Mouse (Mus musculus) large intestine, adult 2 months (tissue): ENCODE measurements around the gene Edaradd. TPM values are rescaled to one million over a fixed set of nuclear protein-coding genes. Genes with fewer than 3 reads are reported as not detected.
"Not testable (repeated sequence)": the region's sequence is repeated elsewhere in the genome, so short reads cannot be mapped to it uniquely, and the experiment has no call there.

Experiments
- DNase-seq: peaks from one replicate; pipeline ENCODE4 v3.0.0-alpha.2; 2012; ENCODE audit warnings: low read depth, low spot score
- WGBS: fragments of 180-500 bp; shearing (Covaris S2); methylation state at CpG from one replicate; pipeline ENCODE4 v1.1.7; 2018; 5-methylcytosine and 5-hydroxymethylcytosine counted together
- polyA plus RNA-seq: library from polyadenylated mRNA; depleted of rRNA; stranded (reverse); fragments of >200 nt; gene quantifications from 2 replicates; pipeline ENCODE4 v1.2.3, GENCODE M21; 2012; rRNA removed

The Edaradd gene
- polyA plus RNA-seq, 1 experiment, result 0.20 TPM

- not testable (repeated sequence) for DNase-seq
- WGBS, result 79% methylated on average over 6 of the region's 6 CpGs
Measured at GRCm38 (mm10) chr13:12464159-12464558, 56.1 kb downstream of the Edaradd start.

- no peak for DNase-seq
- WGBS, result 78% methylated on average over 4 of the region's 4 CpGs
Measured at GRCm38 (mm10) chr13:12462623-12463022, 57.6 kb downstream of the Edaradd start.

DNA sequence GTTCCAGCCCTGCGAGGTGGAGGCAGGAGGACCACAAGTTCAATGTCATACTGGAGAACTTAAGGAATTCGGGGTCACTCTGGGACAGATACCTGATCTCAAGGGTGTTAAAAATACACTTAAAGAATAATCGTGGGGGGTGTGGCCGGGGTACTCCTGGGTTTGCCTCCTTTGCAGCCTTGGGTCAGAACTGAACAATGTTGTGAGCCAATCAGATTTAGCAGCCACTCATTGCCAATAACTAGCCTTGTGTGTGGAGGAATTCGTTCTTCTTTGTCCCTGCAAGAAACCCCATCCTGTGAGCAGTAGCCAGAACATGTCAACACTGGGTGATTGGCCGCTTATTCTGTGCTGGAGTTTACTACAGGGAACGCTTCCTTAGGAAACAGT is 58.5 kb downstream of the Edaradd start:
- WGBS, result 2% methylated on average over 7 of the region's 7 CpGs
- DNase-seq, result peak; percentile 27

- DNase-seq, result peak; percentile 81
- under 1% methylated on average over 58 of the region's 59 CpGs for WGBS
Measured at GRCm38 (mm10) chr13:12460881-12461729, 59.1 kb downstream of the Edaradd start.

DNA sequence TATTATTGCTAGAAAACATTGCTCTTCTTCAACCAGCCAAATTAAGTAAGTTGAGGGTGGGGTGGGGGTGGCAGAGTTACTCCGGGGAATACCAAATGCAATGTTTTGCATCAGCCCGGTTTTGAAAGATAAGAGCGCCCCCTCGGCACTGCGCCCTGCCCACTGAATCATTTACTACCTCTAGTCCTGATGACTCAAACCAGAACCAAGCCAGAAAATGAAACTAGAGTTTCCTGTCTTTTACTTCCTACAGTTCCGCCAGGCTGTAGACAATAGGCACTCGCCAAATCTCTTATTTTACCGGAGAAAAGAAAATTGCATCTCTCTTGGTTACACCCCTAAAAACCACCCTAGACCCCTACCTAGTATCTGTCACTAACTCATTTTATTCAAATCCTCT is 59.8 kb downstream of the Edaradd start:
- WGBS, result 1% methylated on average over 8 of the region's 8 CpGs
- DNase-seq, result peak; percentile 52

- peak; percentile 29 for DNase-seq
- WGBS, result 62% methylated on average over 7 of the region's 7 CpGs
Measured at GRCm38 (mm10) chr13:12456711-12457110, 63.5 kb downstream of the Edaradd start.

DNA sequence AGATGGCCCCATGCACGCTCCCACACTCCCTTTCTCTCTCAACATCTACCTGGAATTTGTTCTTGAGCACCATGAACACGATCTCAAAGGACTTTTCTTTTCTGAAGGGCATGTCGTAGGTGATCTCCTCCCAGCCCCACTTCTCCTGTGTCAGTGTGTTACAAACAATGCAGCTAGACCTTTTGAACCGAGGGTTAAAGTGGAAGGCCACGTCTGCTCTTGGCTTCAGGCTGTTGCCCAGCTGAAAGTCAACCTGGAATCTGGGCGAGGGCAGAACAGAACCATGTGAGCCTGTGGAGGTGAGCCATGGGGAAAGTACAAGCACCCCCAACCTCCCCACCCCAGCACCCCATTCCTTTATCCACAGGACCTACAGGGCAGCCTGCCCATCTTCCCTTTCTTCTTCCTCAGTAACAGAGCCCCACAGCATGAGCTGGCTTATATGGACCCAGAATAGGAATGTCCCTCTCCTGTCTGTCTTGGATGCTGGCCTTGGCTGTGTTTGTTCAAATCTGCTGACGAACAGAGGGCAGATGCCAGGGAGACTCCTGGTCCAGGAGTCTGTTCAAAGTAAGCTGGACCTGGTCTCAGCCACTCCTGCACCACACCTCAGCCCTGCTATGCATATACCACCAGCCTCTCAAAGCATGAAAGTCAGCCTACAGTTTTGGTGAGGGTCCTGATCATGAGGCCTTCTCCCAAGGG is 65.4 kb downstream of the Edaradd start:
- no peak for DNase-seq
- 88% methylated on average over 7 of the region's 7 CpGs for WGBS

- DNase-seq, result no peak
- WGBS, result 89% methylated on average over 14 of the region's 14 CpGs
Measured at GRCm38 (mm10) chr13:12453150-12453549, 67.1 kb downstream of the Edaradd start.

DNA sequence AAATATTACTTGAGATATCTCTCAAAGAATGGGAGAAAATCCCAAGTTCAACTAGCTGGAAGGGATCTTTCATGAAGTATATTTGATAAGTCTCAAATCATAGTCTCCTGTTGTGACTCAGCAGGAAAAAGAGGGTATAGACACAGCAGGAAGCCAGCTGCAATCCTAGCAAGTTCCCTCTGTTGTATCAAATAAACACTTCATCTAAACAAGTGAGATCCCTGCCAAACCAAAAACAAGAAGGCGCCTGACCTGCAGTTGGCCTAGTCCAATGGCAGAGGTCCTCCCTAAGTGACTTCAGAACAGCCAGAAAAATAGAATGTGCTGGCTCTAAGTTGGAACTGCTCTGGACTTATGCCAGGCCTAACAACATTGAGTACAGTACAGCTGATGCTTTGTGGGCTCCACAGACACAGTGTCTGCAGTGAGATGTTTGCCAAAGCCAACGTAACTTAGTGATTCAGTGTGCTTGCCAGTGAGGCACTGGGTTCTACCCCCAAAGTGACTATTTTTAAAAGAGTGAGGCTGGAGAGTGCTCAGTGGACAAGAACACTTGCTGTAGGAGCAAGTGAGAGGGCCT is 78.1 kb downstream of the Edaradd start:
- no peak for DNase-seq
- 77% methylated on average over 2 of the region's 2 CpGs for WGBS

- DNase-seq, result no peak
- WGBS, result 91% methylated on average over 6 of the region's 6 CpGs
Measured at GRCm38 (mm10) chr13:12440813-12441212, 79.4 kb downstream of the Edaradd start.

DNA sequence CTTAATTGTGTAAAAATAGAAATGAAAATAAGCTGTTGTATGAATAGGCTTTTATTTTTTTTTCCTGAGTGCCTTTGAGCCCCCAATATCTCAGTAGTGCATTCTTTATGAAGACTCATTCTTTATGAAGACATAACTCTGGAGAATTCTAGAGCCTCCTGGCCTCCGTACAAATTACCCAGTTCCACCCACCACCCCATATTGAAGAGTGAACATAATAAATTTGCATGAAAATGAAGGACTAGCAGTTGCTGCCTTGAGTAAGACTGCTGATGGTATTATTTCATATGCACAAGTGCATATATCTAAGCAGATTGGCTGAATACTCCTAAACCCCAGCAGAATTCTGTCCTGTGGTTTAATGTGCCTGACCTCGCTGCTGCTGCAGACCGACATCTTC is 80.7 kb downstream of the Edaradd start:
- 95% methylated on average over 3 of the region's 3 CpGs for WGBS
- no peak for DNase-seq

DNA sequence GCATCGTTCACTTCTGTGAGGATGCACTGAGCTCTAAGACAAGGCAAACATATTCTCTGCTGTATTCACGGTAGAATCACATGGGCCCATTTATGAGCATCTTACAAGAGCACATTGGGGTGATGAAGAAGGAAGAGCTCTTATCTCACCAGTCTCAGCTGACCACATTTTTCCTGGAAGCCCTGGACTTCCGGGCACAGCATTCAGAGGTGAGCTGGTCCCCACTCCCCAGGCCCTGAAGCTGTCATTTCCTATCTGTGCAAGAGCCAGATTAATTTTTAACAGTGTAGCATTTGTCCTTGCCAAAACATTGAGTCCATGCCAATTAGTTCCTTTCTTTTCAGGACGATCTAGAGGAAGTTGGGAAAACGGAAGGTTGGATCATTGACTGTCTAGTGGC is 86.4 kb downstream of the Edaradd start:
- no peak for DNase-seq
- 52% methylated on average over 5 of the region's 5 CpGs for WGBS

DNA sequence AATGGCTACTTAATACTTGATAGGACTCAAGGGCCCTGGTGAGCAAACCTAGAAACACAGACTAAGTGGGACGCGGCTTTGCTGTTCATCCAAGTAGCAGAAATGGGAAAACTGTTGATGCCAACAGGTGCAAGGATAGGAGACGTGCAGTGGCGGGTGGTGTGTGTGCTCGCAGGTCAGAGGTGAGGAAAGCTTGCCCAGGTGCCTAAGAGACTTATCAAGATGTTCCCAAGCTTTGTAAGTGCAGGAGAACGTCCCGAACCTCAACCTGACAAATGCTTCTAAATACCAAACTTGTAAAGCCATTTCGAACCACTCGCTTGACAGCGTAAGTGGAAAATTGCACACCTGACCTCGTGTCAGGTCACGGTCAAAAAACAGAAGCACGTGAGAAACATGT is 91.7 kb downstream of the Edaradd start:
- 95% methylated on average over 13 of the region's 13 CpGs for WGBS
- DNase-seq, result no peak

Other genes with a start within 250 kb of the Edaradd start
- gene Actn2, start 179.7 kb downstream of the Edaradd start, polyA plus RNA-seq, result 5.2 and 7.6 TPM in 2 replicates
- 11.1 and 24.5 TPM in 2 replicates for gene Heatr1, start 125.4 kb downstream of the Edaradd start, polyA plus RNA-seq
- 29.1 and 48.6 TPM in 2 replicates for gene Lgals8, start 55.5 kb downstream of the Edaradd start, polyA plus RNA-seq
- gene Ero1lb, start 45.4 kb upstream of the Edaradd start, polyA plus RNA-seq, result 2.3 and 2.5 TPM in 2 replicates